12 mouse cellular contexts compared by ENCODE assay signal in the genomic region with DNA sequence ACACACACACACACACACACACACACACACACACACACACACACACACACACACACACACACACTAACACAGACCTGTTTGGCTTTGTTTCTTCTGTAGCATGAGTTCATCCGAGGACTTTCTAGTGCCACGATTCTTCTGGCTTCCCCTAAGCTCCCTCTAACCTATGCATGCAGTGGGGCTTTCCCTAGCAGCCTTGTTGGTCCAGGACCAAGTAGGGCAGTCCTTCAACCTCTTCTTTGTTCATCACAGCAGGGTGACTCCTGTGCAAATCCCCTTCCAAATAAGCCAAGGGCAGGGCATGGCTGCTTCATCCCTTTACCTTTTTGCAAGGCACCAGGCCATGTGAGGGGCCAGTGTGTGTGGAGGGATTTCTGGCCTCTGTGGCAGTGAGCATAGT. TPM values are rescaled to one million over a fixed set of nuclear protein-coding genes. Genes with fewer than 3 reads are reported as not detected.
DNase-seq lines count a peak whose midpoint lies in the region; ATAC-seq and TF ChIP-seq lines count a peak whose summit lies in the region.
"Had no signal": no experiment of that assay in that cellular context is flagged by ENCODE, and none has a peak within 500 bp of the region (broad histone marks: within the 10 kb centered on the region; RNA-seq: fewer than 3 reads in every experiment).

No protein-coding gene starts in this region.

- no peak overlapping the region for H3K4me2 ChIP-seq in forebrain, embryonic 12.5 days
- H3K4me2 ChIP-seq in heart, postnatal 0 days (ENCODE audit: low read depth, low read length), result no peak overlapping the region
- H3K4me2 ChIP-seq: limb, embryonic 15.5 days; lung, embryonic 14.5 days; neural tube, embryonic 12.5 days; stomach, embryonic 15.5 days had no signal

- TF ChIP-seq CTCF in heart, postnatal 0 days (IDR thresholded peaks at IDR 0.05; ENCODE audit: low read depth), result no peak

- peaks cover 15% of the 10 kb centered on the region for H3K4me1 ChIP-seq in forebrain, embryonic 10.5 days
- peaks cover 2% of the 10 kb centered on the region; the same call in 1 of the 2 replicates for H3K4me1 ChIP-seq in forebrain, embryonic 12.5 days
- H3K4me1 ChIP-seq in heart, postnatal 0 days (ENCODE audit: control insufficient read depth, insufficient read depth), result no peaks in the 10 kb centered on the region
- H3K4me1 ChIP-seq: neural tube, embryonic 12.5 days; stomach, embryonic 15.5 days had no signal

- no peak for ATAC-seq in forebrain, embryonic 12.5 days (ENCODE audit: low FRiP score)
- ATAC-seq in heart, postnatal 0 days (ENCODE audit: insufficient read depth, low read depth), result peak; percentile 41

- no peak overlapping the region for H3K9ac ChIP-seq in forebrain, embryonic 12.5 days
- no peak overlapping the region for H3K9ac ChIP-seq in heart, postnatal 0 days (replicated peaks; ENCODE audit: low read depth, low read length)
- H3K9ac ChIP-seq: limb, embryonic 15.5 days; lung, embryonic 14.5 days; neural tube, embryonic 12.5 days; stomach, embryonic 15.5 days had no signal

- H3K4me3 ChIP-seq in forebrain, embryonic 10.5 days, result no peak overlapping the region
- no peak overlapping the region for H3K4me3 ChIP-seq in forebrain, embryonic 12.5 days (replicated peaks)
- H3K4me3 ChIP-seq in heart, postnatal 0 days (ENCODE audit: low read depth, low read length), result no peak overlapping the region
- H3K4me3 ChIP-seq: limb, embryonic 15.5 days; neural tube, embryonic 12.5 days; stomach, embryonic 15.5 days had no signal

- 48% methylated on average over 2 of the region's 2 CpGs for WGBS in forebrain, embryonic 10.5 days
- 50% methylated on average over 2 of the region's 2 CpGs for WGBS in forebrain, embryonic 12.5 days
- WGBS in heart, postnatal 0 days, result 41% methylated on average over 2 of the region's 2 CpGs

- DNase-seq in forebrain, embryonic 10.5 days (ENCODE audit: extremely low spot score, low spot score), result no peak
- no peak for DNase-seq in heart, postnatal 0 days (ENCODE audit: low spot score)
- DNase-seq in heart, postnatal 14 days, result no peak
- DNase-seq in CD4-positive, CD25-positive, alpha-beta regulatory T cell, adult 2 months (ENCODE audit: low read depth, low spot score), result peak; percentile 66
- DNase-seq in R1 (ENCODE audit: low read depth, low spot score), result peak; percentile 67
- DNase-seq in layer of hippocampus, postnatal 25 days (ENCODE audit: extremely low spot score in 1 of 2, low spot score in 1 of 2), result no peak
- DNase-seq in layer of hippocampus, adult 8-10 months (ENCODE audit: low spot score in 2 of 2), result no peak

- no peak for TF ChIP-seq EP300 in heart, postnatal 0 days (IDR thresholded peaks at IDR 0.05; ENCODE audit: low read depth)

- intact Hi-C loops in heart, postnatal 14 days (cut with DNase I), result loop anchor here (1.0 to 5.0 kb wide), 4 partner anchors 14 to 159 kb away; no protein-coding TSS in a partner anchor

- H3K36me3 ChIP-seq in forebrain, embryonic 10.5 days (replicated peaks), result peaks cover 15% of the 10 kb centered on the region
- H3K36me3 ChIP-seq in forebrain, embryonic 12.5 days (replicated peaks), result peaks cover 5% of the 10 kb centered on the region
- H3K36me3 ChIP-seq in heart, postnatal 0 days (replicated peaks; ENCODE audit: control insufficient read depth, insufficient read depth, low read length), result peaks cover 79% of the 10 kb centered on the region

- no peaks in the 10 kb centered on the region for H3K27me3 ChIP-seq in forebrain, embryonic 10.5 days (ENCODE audit: poor library complexity, severe bottlenecking)
- H3K27me3 ChIP-seq in forebrain, embryonic 12.5 days, result no peaks in the 10 kb centered on the region
- H3K27me3 ChIP-seq in heart, postnatal 0 days (ENCODE audit: control insufficient read depth, insufficient read depth, low read length), result no peaks in the 10 kb centered on the region
- H3K27me3 ChIP-seq: limb, embryonic 15.5 days; neural tube, embryonic 12.5 days; stomach, embryonic 15.5 days had no signal

- 0 out of 2 replicates have a peak overlapping the region, but pooled peaks have one; percentile 35 for H3K27ac ChIP-seq in forebrain, embryonic 10.5 days
- no peak overlapping the region for H3K27ac ChIP-seq in forebrain, embryonic 12.5 days
- 0 out of 2 replicates have a peak overlapping the region, but pooled peaks have one; percentile 5 for H3K27ac ChIP-seq in heart, postnatal 0 days (ENCODE audit: low read depth)
- H3K27ac ChIP-seq: limb, embryonic 15.5 days; neural tube, embryonic 12.5 days; stomach, embryonic 15.5 days had no signal

- H3K9me3 ChIP-seq in forebrain, embryonic 10.5 days, result peaks cover 6% of the 10 kb centered on the region; the same call in 1 of the 2 replicates
- H3K9me3 ChIP-seq in forebrain, embryonic 12.5 days, result no peaks in the 10 kb centered on the region
- H3K9me3 ChIP-seq in heart, postnatal 0 days (replicated peaks; ENCODE audit: control insufficient read depth, low read length), result no peaks in the 10 kb centered on the region; the same call in 1 of the 2 replicates
- H3K9me3 ChIP-seq: limb, embryonic 15.5 days; stomach, embryonic 15.5 days had no signal

RNA-seq across cellular contexts. Expression of gene Anxa6, which starts 34.5 kb away (rescaled TPM):
- polyA plus RNA-seq in forebrain, embryonic 10.5 days (2016; fragmentation: Nextera tagmentation; extraction: Ambion mirVana), result 35.4 and 38.9 TPM in 2 replicates
- polyA plus RNA-seq in forebrain, embryonic 12.5 days (2016; fragmentation: Nextera tagmentation; extraction: Ambion mirVana), result 46.6 and 59.1 TPM in 2 replicates
- 306 and 424 TPM in 2 replicates for total RNA-seq in heart, postnatal 0 days (2014; rRNA removed; ENCODE audit: low replicate concordance)
- 250 and 254 TPM in 2 replicates for polyA plus RNA-seq in heart, postnatal 0 days (2015; fragmentation: Nextera tagmentation; extraction: Ambion mirVana)
- 100 to 1,000 TPM; 252 to 259 TPM for total RNA-seq in heart, postnatal 14 days (2021)
- total RNA-seq in layer of hippocampus, postnatal 25 days (2021), result 10 to 100 TPM; 95.7 to 97.1 TPM
- total RNA-seq in layer of hippocampus, adult 8-10 months (2022), result 10 to 100 TPM; 85.6 to 95.3 (median 89.4) TPM

RNA-seq across cellular contexts. Expression of gene Tnip1, which starts 36.0 kb away (rescaled TPM):
- polyA plus RNA-seq in forebrain, embryonic 10.5 days (2016; fragmentation: Nextera tagmentation; extraction: Ambion mirVana), result 8.8 and 10.0 TPM in 2 replicates
- polyA plus RNA-seq in forebrain, embryonic 12.5 days (2016; fragmentation: Nextera tagmentation; extraction: Ambion mirVana), result 9.8 and 12.1 TPM in 2 replicates
- 16.6 and 19.9 TPM in 2 replicates for total RNA-seq in heart, postnatal 0 days (2014; rRNA removed; ENCODE audit: low replicate concordance)
- polyA plus RNA-seq in heart, postnatal 0 days (2015; fragmentation: Nextera tagmentation; extraction: Ambion mirVana), result 19.7 and 22.7 TPM in 2 replicates
- 10 to 100 TPM; 27.7 to 30.4 TPM for total RNA-seq in heart, postnatal 14 days (2021)
- 10 to 100 TPM; 33.1 to 38.0 TPM for total RNA-seq in layer of hippocampus, postnatal 25 days (2021)
- total RNA-seq in layer of hippocampus, adult 8-10 months (2022), result 10 to 100 TPM; 31.4 to 34.3 (median 33.9) TPM

Comparison
In these comparisons a context has a peak if more than half of its experiments do, and no peak if none do; other contexts are left out.
1. DNase-seq: peak in CD4-positive, CD25-positive, alpha-beta regulatory T cell, adult 2 months (single experiment) and R1 (single experiment); none in forebrain, embryonic 10.5 days (single experiment), heart, postnatal 0 days (single experiment), heart, postnatal 14 days (0 of 2), layer of hippocampus, postnatal 25 days (0 of 2) and layer of hippocampus, adult 8-10 months (0 of 2).